Comparison of ENCODE assay signal across 13 mouse cellular contexts in the genomic region with DNA sequence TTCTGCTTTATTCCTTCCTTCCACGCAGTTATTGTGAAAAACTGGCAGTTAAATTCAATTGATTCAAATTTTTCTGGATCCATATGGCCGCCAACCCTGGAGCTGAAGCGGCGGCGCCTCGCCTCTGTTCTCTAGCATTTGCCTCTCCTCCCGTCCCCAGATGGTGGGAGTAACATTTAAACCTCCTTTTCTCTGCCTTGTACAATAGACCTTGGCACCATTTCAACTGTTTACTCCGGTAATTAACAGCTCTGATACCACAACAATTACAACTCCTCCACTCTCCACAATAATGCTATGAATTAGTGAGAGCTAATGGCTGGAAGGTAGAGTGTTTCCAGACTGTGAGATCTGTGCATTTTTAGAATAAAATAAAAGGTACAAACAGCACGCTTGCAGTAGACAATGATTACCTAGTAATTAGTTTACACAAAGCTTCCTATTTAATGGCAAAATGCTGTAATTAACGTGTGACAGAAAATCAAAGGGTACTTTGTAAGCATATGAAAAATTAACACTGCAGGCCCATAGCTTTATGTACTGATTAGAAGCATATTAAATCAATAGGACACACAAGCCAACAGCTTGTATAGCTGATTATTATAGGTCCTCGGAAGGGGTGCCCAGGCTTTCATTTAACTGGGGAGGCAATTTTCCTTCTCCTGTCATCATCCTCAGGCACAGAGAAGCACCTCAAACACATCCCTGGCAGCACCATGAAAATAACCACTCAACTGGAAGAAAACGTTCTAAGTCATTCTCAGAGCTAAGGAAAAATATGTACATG.
DNase-seq lines count a peak whose midpoint lies in the region; ATAC-seq and TF ChIP-seq lines count a peak whose summit lies in the region.
"Had no signal": no experiment of that assay in that cellular context is flagged by ENCODE, and none has a peak within 500 bp of the region (broad histone marks: within the 10 kb centered on the region; RNA-seq: fewer than 3 reads in every experiment).

No protein-coding gene starts in this region.

- 0 out of 2 replicates have a peak, but pooled peaks cover 6% of the 10 kb centered on the region for H3K4me1 ChIP-seq in neural tube, embryonic 11.5 days (ENCODE audit: control insufficient read depth, insufficient read depth, low read length)
- peaks cover 19% of the 10 kb centered on the region for H3K4me1 ChIP-seq in forebrain, embryonic 14.5 days (ENCODE audit: control insufficient read depth, insufficient read depth, low read length)
- H3K4me1 ChIP-seq: limb, embryonic 15.5 days had no signal

- TF ChIP-seq CTCF in layer of hippocampus, adult 2 months (conservative IDR thresholded peaks at IDR 0.05) = no peak

- DNase-seq in neural tube, embryonic 11.5 days (ENCODE audit: low spot score) = peak; percentile 14
- no peak for DNase-seq in neural tube, embryonic 10.5 days (ENCODE audit: extremely low spot score, low spot score)
- DNase-seq in forebrain, embryonic 14.5 days (ENCODE audit: low spot score) = peak; percentile 95
- peak; percentile 36 to 43 for DNase-seq in layer of hippocampus, adult 2 months (ENCODE audit: low spot score in 2 of 2)
- peak; percentile 24 for DNase-seq in retina, postnatal 7 days (ENCODE audit: low read depth, low spot score)
- DNase-seq in thymus, postnatal 14 days = no peak
- no peak for DNase-seq in ovary, postnatal 36 days (ENCODE audit: low spot score)
- DNase-seq: cerebellum, adult 8-10 months; heart, postnatal 36 days; kidney, adult 8-10 months; lung, embryonic 14.5 days; thymus, postnatal 36 days had no signal

- no peaks in the 10 kb centered on the region for H3K9me3 ChIP-seq in neural tube, embryonic 11.5 days (ENCODE audit: control insufficient read depth, low read length)
- H3K9me3 ChIP-seq in forebrain, embryonic 14.5 days (replicated peaks; ENCODE audit: control insufficient read depth, low read length) = no peaks in the 10 kb centered on the region
- H3K9me3 ChIP-seq: limb, embryonic 15.5 days had no signal

- H3K36me3 ChIP-seq in neural tube, embryonic 11.5 days (ENCODE audit: control insufficient read depth, insufficient read depth, low read length) = no peaks in the 10 kb centered on the region
- no peaks in the 10 kb centered on the region for H3K36me3 ChIP-seq in forebrain, embryonic 14.5 days (ENCODE audit: control insufficient read depth, insufficient read depth, low read length)
- H3K36me3 ChIP-seq: limb, embryonic 15.5 days had no signal

- H3K4me3 ChIP-seq in neural tube, embryonic 11.5 days (ENCODE audit: low read depth, low read length) = no peak overlapping the region
- no peak overlapping the region for H3K4me3 ChIP-seq in forebrain, embryonic 14.5 days (ENCODE audit: low read depth, low read length)
- no peak overlapping the region for H3K4me3 ChIP-seq in layer of hippocampus, adult 2 months
- H3K4me3 ChIP-seq: limb, embryonic 15.5 days had no signal

- H3K27me3 ChIP-seq in neural tube, embryonic 11.5 days (ENCODE audit: control insufficient read depth, insufficient read depth, low read length) = no peaks in the 10 kb centered on the region
- H3K27me3 ChIP-seq in forebrain, embryonic 14.5 days (replicated peaks; ENCODE audit: control insufficient read depth, insufficient read depth, low read length) = peaks cover 69% of the 10 kb centered on the region
- H3K27me3 ChIP-seq: limb, embryonic 15.5 days had no signal

- no peak for ATAC-seq in neural tube, embryonic 11.5 days (ENCODE audit: insufficient read depth, low FRiP score, low TSS enrichment)
- peak; percentile 88 for ATAC-seq in forebrain, embryonic 14.5 days

- no peak overlapping the region for H3K9ac ChIP-seq in neural tube, embryonic 11.5 days (ENCODE audit: low read length)
- H3K9ac ChIP-seq in forebrain, embryonic 14.5 days (ENCODE audit: low read length) = no peak overlapping the region
- H3K9ac ChIP-seq: limb, embryonic 15.5 days; lung, embryonic 14.5 days had no signal

- WGBS in neural tube, embryonic 11.5 days = 62% methylated on average over 12 of the region's 12 CpGs
- WGBS in forebrain, embryonic 14.5 days = 4% methylated on average over 12 of the region's 12 CpGs

- no peak overlapping the region for H3K27ac ChIP-seq in neural tube, embryonic 11.5 days (ENCODE audit: low read depth, low read length)
- peak overlapping the region; percentile 3; the same call in 1 of the 2 replicates for H3K27ac ChIP-seq in forebrain, embryonic 14.5 days (ENCODE audit: low read depth, low read length)
- H3K27ac ChIP-seq in layer of hippocampus, adult 2 months = no peak overlapping the region
- H3K27ac ChIP-seq: limb, embryonic 15.5 days had no signal

- no peak overlapping the region for H3K4me2 ChIP-seq in neural tube, embryonic 11.5 days (ENCODE audit: low read depth)
- H3K4me2 ChIP-seq in forebrain, embryonic 14.5 days (ENCODE audit: low read length) = peak overlapping the region; percentile 3; the same call in 1 of the 2 replicates
- H3K4me2 ChIP-seq: limb, embryonic 15.5 days; lung, embryonic 14.5 days had no signal

Comparison
In these comparisons a context has a peak if more than half of its experiments do, and no peak if none do; other contexts are left out.
1. DNase-seq: peak in neural tube, embryonic 11.5 days (single experiment), forebrain, embryonic 14.5 days (single experiment), layer of hippocampus, adult 2 months (2 of 2) and retina, postnatal 7 days (single experiment); none in neural tube, embryonic 10.5 days (single experiment), thymus, postnatal 14 days (single experiment) and ovary, postnatal 36 days (single experiment).